Mouse (Mus musculus) embryonic facial prominence, embryonic 12.5 days (tissue): Measurements from ENCODE around the gene Zfp143. TPM values are rescaled to one million over a fixed set of nuclear protein-coding genes. Genes with fewer than 3 reads are reported as not detected.

ENCODE experiments used
- ATAC-seq: fragments of 200-750 bp; cut with Nextera tagmentation; 2 replicates; pipeline ENCODE4 v1.8.0; 2017; ENCODE audit not compliant: insufficient number of reproducible peaks, insufficient read depth, low FRiP score, low TSS enrichment
- H3K27ac ChIP-seq: fragments of 300-500 bp; sonication (generic); 2 replicates; pipeline ENCODE4 v1.5.1; 2016; ENCODE audit warnings: mild to moderate bottlenecking
- H3K27me3 ChIP-seq: fragments of 300-500 bp; sonication (generic); 2 replicates; pipeline ENCODE4 v1.6.1; 2016; ENCODE audit warnings: mild to moderate bottlenecking, moderate library complexity
- H3K36me3 ChIP-seq: fragments of 300-500 bp; sonication (generic); 2 replicates; pipeline ENCODE4 v1.6.1; 2016; ENCODE audit warnings: mild to moderate bottlenecking
- H3K4me1 ChIP-seq: fragments of 300-500 bp; sonication (generic); 2 replicates; pipeline ENCODE4 v1.6.1; 2016
- H3K4me2 ChIP-seq: fragments of 300-500 bp; sonication (generic); replicated peaks from 2 replicates; pipeline ENCODE4 v1.6.1; 2016; ENCODE audit warnings: mild to moderate bottlenecking, moderate library complexity
- H3K4me3 ChIP-seq: fragments of 300-500 bp; sonication (generic); 2 replicates; pipeline ENCODE4 v1.5.1; 2016; ENCODE audit warnings: mild to moderate bottlenecking
- H3K9ac ChIP-seq: fragments of 300-500 bp; sonication (generic); 2 replicates; pipeline ENCODE4 v1.6.1; 2016; ENCODE audit warnings: mild to moderate bottlenecking, moderate library complexity
- H3K9me3 ChIP-seq: fragments of 300-500 bp; sonication (generic); 2 replicates; pipeline ENCODE4 v1.6.1; 2016; ENCODE audit warnings: mild to moderate bottlenecking, moderate library complexity
- WGBS: fragments of 180-500 bp; shearing (Covaris S2); methylation state at CpG from one replicate; pipeline ENCODE4 v1.1.7; 2016; 5-methylcytosine and 5-hydroxymethylcytosine counted together
- polyA plus RNA-seq: library from polyadenylated mRNA; unstranded; fragments of >200 nt; fragmentation: Nextera tagmentation; extraction: Ambion mirVana; gene quantifications from 2 replicates; pipeline ENCODE4 v1.2.1, GENCODE M21; 2016

Zfp143 gene
- polyA plus RNA-seq, 1 experiment from 2014 or later = 21.8 TPM

DNA sequence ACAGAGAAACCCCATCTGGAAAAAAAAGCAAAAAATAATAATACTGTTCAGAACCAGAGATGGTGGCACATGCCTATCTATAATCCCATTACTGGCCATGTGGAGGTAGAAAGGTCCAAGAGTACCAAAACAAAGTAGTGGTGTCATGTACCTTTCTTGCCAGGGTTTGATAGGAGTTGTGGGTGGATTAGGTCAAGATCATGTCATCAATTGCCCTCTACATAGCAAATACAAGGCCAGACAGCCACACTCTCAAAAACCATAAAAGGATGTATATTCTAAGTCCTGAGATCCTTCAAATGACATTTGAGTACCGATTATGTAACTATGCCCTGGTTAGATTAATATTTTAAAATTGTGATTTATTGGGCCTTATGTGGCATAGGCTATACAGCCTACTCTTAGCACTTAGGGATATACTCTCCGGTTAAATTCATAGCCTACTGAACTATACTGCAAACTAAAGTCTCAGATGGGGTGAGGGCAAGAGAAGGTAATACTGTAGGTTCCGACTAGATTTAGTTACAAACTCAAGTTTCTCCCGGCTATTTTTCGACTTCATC is 830 bp upstream of the Zfp143 start:
- WGBS = 22% methylated on average over 5 of the region's 5 CpGs
- Histone ChIP-seq H3K9me3 (no peaks in the 10 kb centered on the region), H3K27ac (peak overlapping the region; percentile 98), H3K4me3 (peak overlapping the region; percentile 74), H3K4me1 (0 out of 2 replicates have a peak, but pooled peaks cover 3% of the 10 kb centered on the region), H3K36me3 (peaks cover 10% of the 10 kb centered on the region; the same call in 1 of the 2 replicates), H3K9ac (peak overlapping the region; percentile 91), H3K4me2 (peak overlapping the region; percentile 59), H3K27me3 (no peaks in the 10 kb centered on the region)
- no peak for ATAC-seq

DNA sequence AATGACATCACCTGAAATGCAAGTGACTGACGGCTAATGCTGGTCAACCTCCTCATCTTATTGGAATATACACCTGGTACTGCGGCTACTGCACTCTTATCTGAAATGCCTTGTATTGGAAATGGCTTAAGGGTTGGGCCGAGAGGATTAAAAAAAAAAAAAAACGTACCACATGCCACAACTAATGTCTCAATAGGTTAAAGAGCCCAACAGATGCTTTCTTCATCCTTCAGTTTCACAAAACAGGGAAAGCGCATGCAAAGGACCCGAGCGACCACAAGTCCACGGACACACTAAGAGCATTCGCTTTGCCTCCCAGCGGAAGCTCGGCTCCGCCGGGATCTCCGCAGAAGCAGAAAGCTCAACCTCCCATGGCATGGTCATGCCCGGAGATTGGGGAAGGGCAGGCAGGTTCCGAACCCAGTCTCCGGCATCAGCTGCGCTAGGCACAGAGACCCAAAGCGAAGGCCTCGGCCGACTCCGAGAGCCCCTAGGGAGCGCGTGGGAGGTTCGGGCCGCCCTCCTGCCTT is 283 bp upstream of the Zfp143 start:
- Histone ChIP-seq H3K9ac (peak overlapping the region; percentile 91), H3K4me2 (peak overlapping the region; percentile 59), H3K4me1 (0 out of 2 replicates have a peak, but pooled peaks cover 3% of the 10 kb centered on the region), H3K27me3 (no peaks in the 10 kb centered on the region), H3K36me3 (peaks cover 10% of the 10 kb centered on the region; the same call in 1 of the 2 replicates), H3K4me3 (peak overlapping the region; percentile 74), H3K9me3 (no peaks in the 10 kb centered on the region), H3K27ac (peak overlapping the region; percentile 98)
- ATAC-seq = peak; percentile 13
- WGBS = under 1% methylated on average over 26 of the region's 26 CpGs

DNA sequence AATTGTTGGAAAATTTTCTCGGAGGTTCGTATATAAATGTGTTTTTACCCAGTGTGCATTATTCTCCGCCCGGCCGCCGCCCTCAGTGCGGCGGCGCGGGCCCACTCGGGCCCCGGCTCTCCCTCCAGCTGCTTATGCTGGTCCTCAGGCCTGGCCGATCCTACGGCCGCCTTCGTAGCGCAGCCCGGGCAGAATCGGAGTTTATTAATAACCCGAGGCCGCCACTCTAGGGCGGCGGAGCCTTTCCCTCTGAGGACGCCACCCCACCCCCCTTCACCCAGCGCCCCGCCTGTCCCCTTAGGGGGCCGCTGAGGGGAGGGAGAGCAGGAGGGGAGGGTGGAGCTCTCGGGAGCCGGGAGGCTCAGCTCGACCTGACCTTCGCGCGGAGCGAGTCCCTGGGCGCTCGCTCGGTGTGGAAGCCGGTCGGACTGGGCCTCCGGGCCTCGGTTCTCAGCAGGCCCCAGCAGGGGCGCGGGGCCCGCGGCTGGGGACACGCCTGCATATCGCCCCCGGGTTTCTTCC is 796 bp downstream of the Zfp143 start:
- Histone ChIP-seq H3K27me3 (no peaks in the 10 kb centered on the region), H3K9ac (peak overlapping the region; percentile 90), H3K27ac (peak overlapping the region; percentile 100), H3K36me3 (peaks cover 10% of the 10 kb centered on the region; the same call in 1 of the 2 replicates), H3K9me3 (no peaks in the 10 kb centered on the region), H3K4me2 (peak overlapping the region; percentile 47), H3K4me1 (0 out of 2 replicates have a peak, but pooled peaks cover 3% of the 10 kb centered on the region), H3K4me3 (peak overlapping the region; percentile 59)
- WGBS = 0% methylated on average over 48 of the region's 48 CpGs
- peak; percentile 62 for ATAC-seq

DNA sequence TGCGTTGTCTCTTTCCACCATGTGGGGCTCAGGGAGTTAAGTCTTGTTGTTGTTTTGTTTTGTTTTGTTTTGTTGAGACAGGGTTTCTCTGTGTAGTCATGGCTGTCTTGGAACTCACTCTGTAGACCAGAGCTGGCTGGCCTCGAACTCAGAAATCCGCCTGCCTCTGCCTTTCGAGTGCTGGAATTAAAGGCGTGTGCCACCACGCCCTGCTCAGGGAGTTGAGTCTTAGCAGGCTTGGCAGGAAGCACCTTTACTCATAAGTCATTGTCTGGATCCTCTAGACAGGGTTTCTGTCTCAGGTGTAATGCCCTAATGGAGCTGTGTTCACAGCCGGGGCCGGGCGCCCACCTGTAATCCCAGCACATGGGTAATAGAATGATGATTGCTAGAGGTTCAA is 2.7 kb downstream of the Zfp143 start:
- Histone ChIP-seq H3K27ac (no peak overlapping the region), H3K4me1 (0 out of 2 replicates have a peak, but pooled peaks cover 3% of the 10 kb centered on the region), H3K27me3 (no peaks in the 10 kb centered on the region), H3K4me3 (no peak overlapping the region), H3K9me3 (no peaks in the 10 kb centered on the region), H3K36me3 (peaks cover 16% of the 10 kb centered on the region; the same call in 1 of the 2 replicates), H3K9ac (no peak overlapping the region), H3K4me2 (no peak overlapping the region)
- no peak for ATAC-seq
- 98% methylated on average over 9 of the region's 9 CpGs for WGBS

- Histone ChIP-seq H3K27ac (no peak overlapping the region), H3K36me3 (peaks cover 47% of the 10 kb centered on the region), H3K27me3 (no peaks in the 10 kb centered on the region), H3K4me1 (no peaks in the 10 kb centered on the region), H3K9ac (no peak overlapping the region), H3K9me3 (no peaks in the 10 kb centered on the region), H3K4me2 (no peak overlapping the region), H3K4me3 (no peak overlapping the region)
- no peak for ATAC-seq
- WGBS = 87% methylated on average over 2 of the region's 2 CpGs
These were observed 8.1 kb downstream of the Zfp143 start for GRCm38 (mm10) chr7:110069070-110069469.

GRCm38 (mm10) chr7:110078168-110078567 is 17.2 kb downstream of the Zfp143 start:
- H3K9me3 ChIP-seq = no peaks in the 10 kb centered on the region
- no peak overlapping the region for H3K4me3 ChIP-seq
- no peak overlapping the region for H3K9ac ChIP-seq
- no peaks in the 10 kb centered on the region for H3K27me3 ChIP-seq
- ATAC-seq = no peak
- no peak overlapping the region for H3K27ac ChIP-seq
- H3K4me2 ChIP-seq = no peak overlapping the region
- H3K36me3 ChIP-seq = peaks cover 83% of the 10 kb centered on the region
- 88% methylated on average over 5 of the region's 5 CpGs for WGBS
- no peaks in the 10 kb centered on the region for H3K4me1 ChIP-seq

DNA sequence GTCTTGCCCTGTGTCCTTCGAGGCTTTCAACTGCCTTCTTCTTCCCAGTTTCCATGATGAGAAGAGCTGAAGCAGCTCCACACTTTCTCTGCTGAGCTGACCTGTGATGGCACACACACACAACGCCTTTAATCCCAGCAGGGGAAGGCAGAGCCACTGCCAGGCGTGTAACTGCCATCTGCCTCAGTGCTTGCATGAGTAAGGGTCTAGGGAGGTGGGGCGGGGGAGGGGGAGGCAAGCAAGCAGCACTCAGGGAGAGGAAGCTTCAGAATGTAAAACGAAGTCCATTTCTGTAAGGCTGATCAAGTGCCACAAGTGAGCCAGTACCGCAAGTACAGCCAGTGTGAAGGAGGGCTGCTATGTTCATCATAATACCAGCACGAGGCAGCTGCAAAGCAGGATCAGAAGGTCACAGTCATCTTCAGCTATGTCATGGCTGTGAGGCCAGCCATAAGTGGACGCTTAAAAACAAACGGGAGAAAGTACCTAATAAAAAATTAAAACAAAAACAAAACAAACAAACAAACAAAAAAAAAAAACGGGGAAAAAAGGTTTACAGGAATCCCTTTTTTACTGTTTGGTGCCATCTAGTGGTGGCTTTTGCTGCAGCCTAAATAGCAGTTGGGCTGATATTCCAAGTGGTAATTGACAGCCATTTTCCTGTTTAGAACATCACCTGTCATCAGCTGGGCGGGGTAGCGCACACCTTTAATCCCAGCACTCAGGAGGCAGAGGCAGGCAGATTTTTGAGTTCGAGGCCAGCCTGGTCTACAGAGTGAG is 22.6 kb downstream of the Zfp143 start:
- no peak overlapping the region for H3K27ac ChIP-seq

DNA sequence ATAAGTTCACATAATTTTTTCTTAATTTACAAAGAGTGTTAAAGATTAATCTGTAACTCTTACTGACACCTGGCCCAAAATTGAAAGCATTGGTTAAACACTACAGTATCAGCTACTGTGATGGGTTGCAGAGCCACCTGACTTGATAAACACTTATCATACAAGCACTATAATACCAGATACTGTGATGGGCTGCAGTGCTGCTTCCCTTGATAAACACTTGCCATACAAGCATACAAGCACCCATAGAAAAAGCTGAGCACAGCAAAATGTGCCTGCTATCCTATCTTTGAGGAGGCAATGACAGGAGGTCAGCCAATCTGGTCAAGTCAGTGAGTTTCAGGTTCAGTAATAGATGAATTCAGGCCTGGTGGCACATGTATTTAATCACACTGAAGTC is 24.2 kb downstream of the Zfp143 start:
- H3K27me3 ChIP-seq = no peaks in the 10 kb centered on the region
- ATAC-seq = no peak
- no peak overlapping the region for H3K4me3 ChIP-seq
- peaks cover 82% of the 10 kb centered on the region for H3K36me3 ChIP-seq
- no peak overlapping the region for H3K9ac ChIP-seq
- H3K4me1 ChIP-seq = no peaks in the 10 kb centered on the region
- H3K27ac ChIP-seq = no peak overlapping the region
- H3K9me3 ChIP-seq = no peaks in the 10 kb centered on the region
- H3K4me2 ChIP-seq = no peak overlapping the region

More for the DNA sequence above, 22.6 kb downstream of the Zfp143 start:
- no peaks in the 10 kb centered on the region for H3K27me3 ChIP-seq
- 76% methylated on average over 13 of the region's 13 CpGs for WGBS
- no peak for ATAC-seq
- no peak overlapping the region for H3K9ac ChIP-seq
- no peak overlapping the region for H3K4me3 ChIP-seq
- no peak overlapping the region for H3K4me2 ChIP-seq
- no peaks in the 10 kb centered on the region for H3K9me3 ChIP-seq
- no peaks in the 10 kb centered on the region for H3K4me1 ChIP-seq
- peaks cover 87% of the 10 kb centered on the region for H3K36me3 ChIP-seq

GRCm38 (mm10) chr7:110087914-110088313 is 26.9 kb downstream of the Zfp143 start:
- no peak overlapping the region for H3K27ac ChIP-seq
- H3K4me1 ChIP-seq = no peaks in the 10 kb centered on the region
- peaks cover 75% of the 10 kb centered on the region for H3K36me3 ChIP-seq
- H3K4me3 ChIP-seq = no peak overlapping the region
- no peaks in the 10 kb centered on the region for H3K9me3 ChIP-seq
- H3K27me3 ChIP-seq = no peaks in the 10 kb centered on the region
- H3K9ac ChIP-seq = no peak overlapping the region
- WGBS = 80% methylated on average over 4 of the region's 4 CpGs
- no peak overlapping the region for H3K4me2 ChIP-seq
- no peak for ATAC-seq

DNA sequence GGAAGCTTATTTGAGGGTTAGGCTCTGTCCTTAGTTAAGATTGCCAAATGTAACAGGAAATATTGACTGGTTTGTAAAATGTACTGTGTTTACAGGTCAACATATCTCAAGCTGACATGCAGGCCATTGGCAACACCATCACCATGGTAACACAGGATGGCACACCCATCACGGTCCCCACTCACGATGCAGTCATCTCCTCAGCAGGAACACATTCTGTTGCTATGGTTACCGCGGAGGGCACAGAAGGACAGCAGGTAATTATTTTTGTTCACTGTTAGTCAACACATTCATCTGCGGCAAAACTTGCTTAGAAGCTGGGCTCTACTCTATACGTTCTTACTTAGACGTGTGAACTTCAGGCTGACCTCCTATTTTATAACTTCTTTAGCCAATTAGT is 30.7 kb downstream of the Zfp143 start:
- H3K27ac ChIP-seq = no peak overlapping the region
- no peaks in the 10 kb centered on the region for H3K9me3 ChIP-seq
- H3K4me3 ChIP-seq = no peak overlapping the region
- H3K9ac ChIP-seq = no peak overlapping the region
- ATAC-seq = no peak
- H3K4me2 ChIP-seq = no peak overlapping the region
- no peaks in the 10 kb centered on the region for H3K27me3 ChIP-seq
- H3K4me1 ChIP-seq = no peaks in the 10 kb centered on the region
- WGBS = 83% methylated on average over 7 of the region's 7 CpGs
- peaks cover 77% of the 10 kb centered on the region for H3K36me3 ChIP-seq

DNA sequence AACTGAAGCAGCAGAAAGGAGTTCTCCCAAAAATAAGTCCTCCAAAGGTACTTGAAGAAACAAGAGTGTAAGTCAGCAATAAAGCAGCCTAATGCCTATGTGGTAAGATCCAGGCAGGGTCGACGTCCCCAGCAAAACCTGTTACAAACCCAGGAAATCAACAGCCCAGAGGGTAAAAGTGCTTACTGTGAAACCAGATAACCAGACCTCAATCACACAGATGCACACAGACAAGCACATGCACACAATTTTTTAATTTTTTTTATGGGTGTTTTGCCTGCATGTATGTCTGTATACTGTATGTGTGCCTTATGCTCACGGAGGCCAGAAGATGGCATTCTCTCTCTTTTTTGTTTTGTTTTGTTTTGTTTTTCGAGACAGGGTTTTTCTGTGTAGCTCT is 35.3 kb downstream of the Zfp143 start:
- no peak overlapping the region for H3K4me2 ChIP-seq
- no peak for ATAC-seq
- H3K27me3 ChIP-seq = no peaks in the 10 kb centered on the region
- H3K4me3 ChIP-seq = no peak overlapping the region
- 0 out of 2 replicates have a peak, but pooled peaks cover 3% of the 10 kb centered on the region for H3K4me1 ChIP-seq
- H3K36me3 ChIP-seq = peaks cover 59% of the 10 kb centered on the region
- WGBS = 83% methylated on average over 4 of the region's 4 CpGs
- 0 out of 2 replicates have a peak overlapping the region, but pooled peaks have one; percentile 17 for H3K27ac ChIP-seq
- H3K9ac ChIP-seq = no peak overlapping the region
- H3K9me3 ChIP-seq = no peaks in the 10 kb centered on the region
